Mouse (Mus musculus) liver, embryonic 12.5 days (tissue): Measurements from ENCODE around the gene Olfr330. TPM values are rescaled to one million over a fixed set of nuclear protein-coding genes. Genes with fewer than 3 reads are reported as not detected.

Experiments
- polyA plus RNA-seq: library from polyadenylated mRNA; unstranded; fragments of >200 nt; fragmentation: Nextera tagmentation; extraction: Ambion mirVana; gene quantifications from 2 replicates; pipeline ENCODE4 v1.2.1, GENCODE M21; 2016

The Olfr330 gene
- polyA plus RNA-seq, 1 experiment from 2014 or later = not detected

Other genes with a start within 250 kb of the Olfr330 start
- gene Zfp692, start 227.8 kb downstream of the Olfr330 start, polyA plus RNA-seq = 18.2 and 18.5 TPM in 2 replicates
- gene Zfp672, start 204.5 kb downstream of the Olfr330 start, polyA plus RNA-seq = 50.1 and 50.4 TPM in 2 replicates
- gene Sh3bp5l, start 204.1 kb downstream of the Olfr330 start, polyA plus RNA-seq = 19.8 and 19.9 TPM in 2 replicates
- gene Lypd8, start 155.8 kb downstream of the Olfr330 start, polyA plus RNA-seq = 0.19 TPM in 1 of 2 replicates, not detected in the other
- gene 1810065E05Rik, start 113.7 kb downstream of the Olfr330 start, polyA plus RNA-seq = not detected in 2 replicates
- not detected in 2 replicates for gene Gm12253, start 102.3 kb downstream of the Olfr330 start, polyA plus RNA-seq
- not detected in 2 replicates for gene Lypd9, start 81.9 kb downstream of the Olfr330 start, polyA plus RNA-seq
- gene Olfr30, start 72.6 kb downstream of the Olfr330 start, polyA plus RNA-seq = not detected in 2 replicates
- not detected in 2 replicates for gene Olfr332, start 42.3 kb downstream of the Olfr330 start, polyA plus RNA-seq
- not detected in 2 replicates for gene Olfr331, start 32.3 kb downstream of the Olfr330 start, polyA plus RNA-seq
- not detected in 2 replicates for gene Olfr329-ps, start 11.6 kb upstream of the Olfr330 start, polyA plus RNA-seq
- not detected in 2 replicates for gene Olfr328, start 20.8 kb upstream of the Olfr330 start, polyA plus RNA-seq
- gene Olfr224, start 35.7 kb upstream of the Olfr330 start, polyA plus RNA-seq = not detected in 2 replicates
- not detected in 2 replicates for gene Olfr325, start 42.9 kb upstream of the Olfr330 start, polyA plus RNA-seq
- not detected in 2 replicates for gene Olfr324, start 60.3 kb upstream of the Olfr330 start, polyA plus RNA-seq
- gene 2210407C18Rik, start 81.2 kb upstream of the Olfr330 start, polyA plus RNA-seq = not detected in 2 replicates
- gene Olfr323, start 95.7 kb upstream of the Olfr330 start, polyA plus RNA-seq = not detected in 2 replicates
- gene Trim58, start 105.6 kb upstream of the Olfr330 start, polyA plus RNA-seq = 9.2 and 10.1 TPM in 2 replicates
- not detected in 2 replicates for gene Olfr322, start 123.9 kb upstream of the Olfr330 start, polyA plus RNA-seq
- gene Olfr320, start 146.3 kb upstream of the Olfr330 start, polyA plus RNA-seq = not detected in 2 replicates
- not detected in 2 replicates for gene Olfr319, start 164.3 kb upstream of the Olfr330 start, polyA plus RNA-seq
- not detected in 2 replicates for gene Olfr318, start 189.2 kb upstream of the Olfr330 start, polyA plus RNA-seq
- gene Olfr317, start 204.4 kb upstream of the Olfr330 start, polyA plus RNA-seq = not detected in 2 replicates
- not detected in 2 replicates for gene Olfr316, start 217.9 kb upstream of the Olfr330 start, polyA plus RNA-seq
- not detected in 2 replicates for gene Olfr315, start 238.4 kb upstream of the Olfr330 start, polyA plus RNA-seq
- not detected in 2 replicates for gene Olfr314, start 248.1 kb upstream of the Olfr330 start, polyA plus RNA-seq